Mouse (Mus musculus): ENCODE data around the gene Cluh.

DNA sequence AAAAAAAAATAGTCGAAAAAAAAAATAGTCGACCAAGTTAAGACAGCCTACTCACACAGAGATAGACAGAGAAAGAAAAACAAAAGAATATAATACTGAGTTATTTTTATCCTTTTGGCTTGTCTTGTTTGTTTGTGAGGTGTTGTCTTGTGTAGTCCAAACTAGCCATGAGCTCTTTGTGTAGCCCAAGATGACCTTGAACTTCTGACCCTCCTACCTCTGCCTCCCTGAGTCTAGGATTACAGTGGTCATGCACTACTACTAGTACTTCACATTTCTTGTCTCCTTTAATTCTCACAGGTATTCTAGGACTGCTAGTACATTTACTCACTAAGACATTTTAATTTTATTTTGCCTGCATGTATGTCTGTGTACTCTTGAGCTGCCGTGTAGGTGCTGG is 21.8 kb upstream of the Cluh start:
- TF ChIP-seq CTCF (IDR thresholded peaks at IDR 0.05; ENCODE audit: borderline replicate concordance, control insufficient read depth, extremely low read depth, insufficient read depth, low read length, poor library complexity) (no peak), POLR2A (IDR thresholded peaks at IDR 0.05; ENCODE audit: control insufficient read depth, extremely low read depth, insufficient read depth, low read length, poor library complexity) (no peak)

Measured in thymus, adult 2 months (tissue).